Mouse (Mus musculus) heart, embryonic 10.5 days (tissue): ENCODE data around the gene 2210408I21Rik. TPM values are rescaled to one million over a fixed set of nuclear protein-coding genes. Genes with fewer than 3 reads are reported as not detected.

ENCODE experiments used
- DNase-seq: peaks from one replicate; pipeline ENCODE4 v3.0.0-alpha.2; 2017; ENCODE audit warnings: low spot score
- H3K27ac ChIP-seq: fragments of 300-500 bp; sonication (generic); 2 replicates; pipeline ENCODE4 v1.5.1; 2016; ENCODE audit warnings: mild to moderate bottlenecking
- H3K27me3 ChIP-seq: fragments of 300-500 bp; sonication (generic); 2 replicates; pipeline ENCODE4 v1.6.1; 2016; ENCODE audit warnings: mild to moderate bottlenecking; ENCODE audit not compliant: poor library complexity, insufficient read depth, severe bottlenecking
- H3K36me3 ChIP-seq: fragments of 300-500 bp; sonication (generic); 2 replicates; pipeline ENCODE4 v1.6.1; 2016; ENCODE audit warnings: mild to moderate bottlenecking, moderate library complexity
- H3K4me1 ChIP-seq: fragments of 300-500 bp; sonication (generic); 2 replicates; pipeline ENCODE4 v1.6.1; 2016; ENCODE audit warnings: mild to moderate bottlenecking
- H3K4me3 ChIP-seq: fragments of 300-500 bp; sonication (generic); 2 replicates; pipeline ENCODE4 v1.5.1; 2016; ENCODE audit warnings: mild to moderate bottlenecking, moderate library complexity
- H3K9me3 ChIP-seq: fragments of 300-500 bp; sonication (generic); 2 replicates; pipeline ENCODE4 v1.6.1; 2016; ENCODE audit warnings: mild to moderate bottlenecking, moderate library complexity
- WGBS: fragments of 180-500 bp; shearing (Covaris S2); methylation state at CpG from one replicate; pipeline ENCODE4 v1.1.7; 2016; 5-methylcytosine and 5-hydroxymethylcytosine counted together
- polyA plus RNA-seq: library from polyadenylated mRNA; unstranded; fragments of >200 nt; fragmentation: Nextera tagmentation; extraction: Ambion mirVana; gene quantifications from 2 replicates; pipeline ENCODE4 v1.2.1, GENCODE M21; 2016

2210408I21Rik gene
- polyA plus RNA-seq, 1 experiment from 2014 or later: 6.2 TPM

DNA sequence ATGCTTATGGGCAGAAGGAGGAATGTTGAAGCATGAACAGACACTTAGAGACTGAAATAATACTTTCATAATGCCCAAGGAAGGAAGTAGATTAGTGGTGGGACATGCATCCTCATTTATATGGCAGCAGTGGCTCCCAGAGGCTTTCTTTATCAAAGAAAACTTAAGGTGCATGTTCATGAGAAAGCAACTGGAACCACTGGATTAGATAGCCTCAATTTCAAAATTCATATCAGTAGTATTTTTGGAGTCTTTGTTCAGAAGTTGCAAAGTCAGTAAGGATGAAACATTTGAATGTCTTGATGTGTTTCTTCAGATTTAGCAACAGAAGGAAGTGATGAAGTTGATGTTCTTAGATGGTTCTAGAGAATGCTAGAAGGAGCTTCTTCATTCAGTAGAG is 77.9 kb downstream of the 2210408I21Rik start:
- H3K36me3 ChIP-seq: no peaks in the 10 kb centered on the region
- H3K27me3 ChIP-seq: no peaks in the 10 kb centered on the region
- no peak overlapping the region for H3K27ac ChIP-seq
- H3K4me3 ChIP-seq: no peak overlapping the region
- DNase-seq: no peak
- H3K4me1 ChIP-seq: no peaks in the 10 kb centered on the region
- no peaks in the 10 kb centered on the region for H3K9me3 ChIP-seq

- no peak for DNase-seq
- WGBS: 72% methylated on average over 2 of the region's 2 CpGs
- Histone ChIP-seq H3K4me1 (no peaks in the 10 kb centered on the region), H3K9me3 (no peaks in the 10 kb centered on the region), H3K36me3 (no peaks in the 10 kb centered on the region), H3K27me3 (no peaks in the 10 kb centered on the region), H3K4me3 (no peak overlapping the region), H3K27ac (no peak overlapping the region)
These were observed 80.1 kb downstream of the 2210408I21Rik start for GRCm38 (mm10) chr13:77215460-77215859.

DNA sequence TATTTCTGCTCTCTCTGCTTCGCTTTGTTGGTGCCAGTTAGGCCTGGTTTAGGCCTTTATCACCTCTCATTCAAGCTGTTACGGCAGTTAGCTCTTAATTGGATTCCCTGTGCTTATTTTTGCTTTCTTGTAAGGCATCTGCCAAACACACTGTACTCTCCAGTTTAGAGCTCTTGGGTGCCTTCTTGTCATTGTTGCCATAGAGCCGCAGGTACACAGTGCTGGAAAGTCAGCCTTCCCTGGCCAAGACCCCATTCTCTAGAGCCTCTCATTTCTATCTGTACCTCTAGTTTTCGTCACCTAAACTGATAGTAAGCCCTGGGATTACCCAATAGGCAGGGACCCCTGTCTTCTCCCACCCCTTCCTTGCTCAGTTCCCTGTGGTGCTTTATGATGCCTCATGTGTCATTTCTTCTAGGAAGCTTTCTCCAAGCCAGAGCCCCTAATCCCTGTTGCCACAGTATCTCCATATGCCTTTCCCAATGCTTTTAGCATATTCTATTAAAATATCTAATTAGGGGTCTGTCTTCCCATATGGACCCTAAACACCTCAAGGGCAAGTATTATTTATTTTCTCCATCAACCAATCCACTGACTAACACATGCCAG is 82.4 kb downstream of the 2210408I21Rik start:
- no peak overlapping the region for H3K4me3 ChIP-seq

DNA sequence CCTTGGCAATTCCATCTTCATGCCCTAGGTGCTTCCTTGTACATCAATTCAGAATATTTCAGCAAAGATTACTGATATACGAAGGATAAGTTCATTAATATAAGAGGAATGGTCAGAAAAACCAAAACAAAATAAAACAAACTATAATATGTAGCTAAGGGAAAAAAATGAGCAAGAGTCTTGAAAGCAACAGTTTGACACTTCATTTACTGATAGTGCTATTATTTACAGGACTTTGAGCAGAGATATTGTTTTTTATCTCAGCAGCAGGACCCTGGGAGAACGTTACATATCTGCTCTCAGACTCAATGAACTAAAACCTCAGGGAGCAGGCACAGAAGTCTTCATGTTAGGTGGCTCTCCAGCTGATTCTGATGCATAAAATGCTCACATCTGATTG is 85.7 kb downstream of the 2210408I21Rik start:
- Histone ChIP-seq H3K27me3 (no peaks in the 10 kb centered on the region), H3K27ac (no peak overlapping the region), H3K4me1 (no peaks in the 10 kb centered on the region), H3K36me3 (no peaks in the 10 kb centered on the region), H3K4me3 (no peak overlapping the region), H3K9me3 (no peaks in the 10 kb centered on the region)
- WGBS: 74% methylated on average over 2 of the region's 2 CpGs
- no peak for DNase-seq

More for the DNA sequence above, 82.4 kb downstream of the 2210408I21Rik start:
- DNase-seq: no peak
- Histone ChIP-seq H3K4me1 (no peaks in the 10 kb centered on the region), H3K9me3 (no peaks in the 10 kb centered on the region), H3K36me3 (no peaks in the 10 kb centered on the region), H3K27ac (no peak overlapping the region), H3K27me3 (no peaks in the 10 kb centered on the region)
- 80% methylated on average over 4 of the region's 4 CpGs for WGBS

GRCm38 (mm10) chr13:77256541-77256940 is 121.2 kb downstream of the 2210408I21Rik start:
- Histone ChIP-seq H3K27me3 (no peaks in the 10 kb centered on the region), H3K27ac (no peak overlapping the region), H3K4me1 (no peaks in the 10 kb centered on the region), H3K4me3 (no peak overlapping the region), H3K36me3 (no peaks in the 10 kb centered on the region), H3K9me3 (no peaks in the 10 kb centered on the region)
- DNase-seq: no peak
- 91% methylated on average over 6 of the region's 6 CpGs for WGBS

GRCm38 (mm10) chr13:77262715-77263338 is 127.5 kb downstream of the 2210408I21Rik start:
- Histone ChIP-seq H3K36me3 (no peaks in the 10 kb centered on the region), H3K27me3 (no peaks in the 10 kb centered on the region), H3K27ac (no peak overlapping the region), H3K9me3 (no peaks in the 10 kb centered on the region), H3K4me1 (no peaks in the 10 kb centered on the region), H3K4me3 (no peak overlapping the region)
- 69% methylated on average over 3 of the region's 3 CpGs for WGBS
- no peak for DNase-seq

DNA sequence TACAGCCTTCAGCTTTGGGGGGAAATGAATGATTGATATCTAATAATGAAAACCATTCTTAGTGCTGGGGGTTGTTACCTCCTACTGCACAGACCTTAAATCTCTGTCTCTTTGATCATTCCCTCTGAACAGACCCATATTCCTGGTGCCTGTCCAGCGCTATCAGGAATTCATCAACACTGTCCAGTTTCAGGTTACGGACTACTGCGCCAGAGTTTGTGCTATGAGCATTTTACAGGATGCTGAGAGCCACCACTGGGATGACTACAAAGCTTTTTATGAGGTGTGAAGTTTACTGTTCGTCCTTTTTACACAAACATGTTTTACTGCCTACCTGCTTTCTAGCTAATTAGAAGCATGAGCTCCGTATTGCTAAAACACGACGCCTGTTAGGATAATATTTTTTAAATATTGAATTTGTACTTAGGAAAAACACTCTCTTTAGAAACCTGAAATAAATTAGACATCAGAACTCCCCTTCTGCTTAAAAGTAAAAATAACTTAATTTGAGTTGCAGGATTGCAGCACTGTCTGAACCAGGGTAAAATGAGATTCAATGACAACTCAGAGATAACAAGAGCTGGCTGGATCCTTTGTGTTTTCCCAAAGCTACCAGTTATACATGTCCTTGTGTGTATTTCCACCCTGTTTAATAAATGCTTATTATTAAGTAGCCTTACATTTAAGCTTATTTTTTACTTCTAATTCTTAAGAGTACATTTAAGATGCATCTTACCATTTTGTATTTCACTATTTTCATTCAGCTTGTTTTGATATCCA is 128.2 kb downstream of the 2210408I21Rik start:
- Histone ChIP-seq H3K4me1 (no peaks in the 10 kb centered on the region), H3K4me3 (no peak overlapping the region), H3K27ac (no peak overlapping the region), H3K36me3 (no peaks in the 10 kb centered on the region), H3K9me3 (no peaks in the 10 kb centered on the region), H3K27me3 (no peaks in the 10 kb centered on the region)
- 80% methylated on average over 7 of the region's 7 CpGs for WGBS
- no peak for DNase-seq

- 79% methylated on average over 1 of the region's 1 CpGs for WGBS
- no peaks in the 10 kb centered on the region for H3K36me3 ChIP-seq
- no peaks in the 10 kb centered on the region for H3K9me3 ChIP-seq
- no peaks in the 10 kb centered on the region for H3K4me1 ChIP-seq
- H3K27me3 ChIP-seq: no peaks in the 10 kb centered on the region
- no peak for DNase-seq
- no peak overlapping the region for H3K27ac ChIP-seq
- H3K4me3 ChIP-seq: no peak overlapping the region
These were observed 129.1 kb downstream of the 2210408I21Rik start for GRCm38 (mm10) chr13:77264481-77264880.

DNA sequence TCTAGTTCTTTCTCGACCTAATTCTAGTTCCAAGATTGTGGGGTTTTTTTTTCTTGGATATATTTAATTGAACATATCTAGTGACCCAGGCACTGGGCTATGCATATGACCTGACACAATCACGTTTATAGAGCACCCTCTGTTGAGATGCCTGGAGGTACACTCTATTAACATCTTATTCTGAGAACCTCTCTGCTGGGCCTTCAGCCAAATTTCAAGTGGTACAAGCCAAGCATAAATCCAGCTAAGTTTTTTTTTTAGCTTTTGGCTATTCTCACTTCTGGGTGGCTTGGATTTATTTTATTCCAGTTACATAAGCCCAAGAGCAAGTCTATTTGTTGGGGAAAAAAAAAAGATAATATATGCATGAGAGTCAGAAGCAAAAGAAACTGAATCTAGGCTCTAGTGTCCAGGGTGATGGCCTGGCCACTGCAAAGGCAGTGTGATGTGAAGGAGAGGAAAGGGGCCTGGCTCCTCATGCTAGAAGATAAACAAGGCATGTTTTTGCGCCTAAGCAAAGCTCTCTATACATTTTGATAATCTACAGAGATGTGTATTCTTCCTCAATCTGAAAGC is 139.9 kb downstream of the 2210408I21Rik start:
- no peak overlapping the region for H3K27ac ChIP-seq
- no peak overlapping the region for H3K4me3 ChIP-seq
- no peaks in the 10 kb centered on the region for H3K36me3 ChIP-seq
- DNase-seq: no peak
- 67% methylated on average over 3 of the region's 3 CpGs for WGBS
- H3K27me3 ChIP-seq: no peaks in the 10 kb centered on the region
- H3K9me3 ChIP-seq: no peaks in the 10 kb centered on the region
- H3K4me1 ChIP-seq: no peaks in the 10 kb centered on the region

- WGBS: 70% methylated on average over 7 of the region's 7 CpGs
- H3K36me3 ChIP-seq: no peaks in the 10 kb centered on the region
- no peak overlapping the region for H3K4me3 ChIP-seq
- no peaks in the 10 kb centered on the region for H3K27me3 ChIP-seq
- no peaks in the 10 kb centered on the region for H3K9me3 ChIP-seq
- no peak overlapping the region for H3K27ac ChIP-seq
- no peak for DNase-seq
- no peaks in the 10 kb centered on the region for H3K4me1 ChIP-seq
These were observed 143.5 kb downstream of the 2210408I21Rik start for GRCm38 (mm10) chr13:77278659-77279413.

DNA sequence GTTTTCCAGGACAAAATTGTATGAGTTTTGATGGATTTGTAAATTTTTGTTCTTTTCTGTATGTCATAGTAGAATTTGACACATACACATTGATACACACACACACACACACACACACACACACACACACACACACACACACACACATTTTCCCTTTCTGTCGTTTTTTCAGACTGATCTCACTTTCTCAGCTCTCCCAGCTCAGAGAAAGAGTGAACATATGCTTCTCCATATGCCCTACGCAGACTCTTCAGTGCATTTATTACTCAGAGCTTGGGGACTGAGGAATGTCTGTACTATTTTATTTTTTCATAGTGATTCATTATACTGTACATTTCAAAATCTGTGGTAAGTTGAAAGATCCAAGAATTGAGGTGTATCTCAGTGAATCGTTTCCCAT is 160.2 kb downstream of the 2210408I21Rik start:
- Histone ChIP-seq H3K4me1 (0 out of 2 replicates have a peak, but pooled peaks cover 2% of the 10 kb centered on the region), H3K27ac (no peak overlapping the region), H3K9me3 (no peaks in the 10 kb centered on the region), H3K4me3 (no peak overlapping the region), H3K27me3 (no peaks in the 10 kb centered on the region), H3K36me3 (no peaks in the 10 kb centered on the region)
- WGBS: 79% methylated on average over 3 of the region's 3 CpGs
- no peak for DNase-seq

- H3K4me1 ChIP-seq: no peaks in the 10 kb centered on the region
- 75% methylated on average over 1 of the region's 1 CpGs for WGBS
These were observed 188.8 kb downstream of the 2210408I21Rik start for GRCm38 (mm10) chr13:77324101-77324500.

More at GRCm38 (mm10) chr13:77324101-77324500, 188.8 kb downstream of the 2210408I21Rik start:
- H3K36me3 ChIP-seq: no peaks in the 10 kb centered on the region
- DNase-seq: no peak
- no peaks in the 10 kb centered on the region for H3K27me3 ChIP-seq
- H3K9me3 ChIP-seq: no peaks in the 10 kb centered on the region
- no peak overlapping the region for H3K4me3 ChIP-seq
- H3K27ac ChIP-seq: no peak overlapping the region
